Mouse (Mus musculus): ENCODE measurements at regions not wholly inside any gene's neighbourhood (a gene's known extent, or its start where the extent isn't known, plus 50 kb on each side); places are given as distances from the start of the nearest gene placed in this dataset.

DNA sequence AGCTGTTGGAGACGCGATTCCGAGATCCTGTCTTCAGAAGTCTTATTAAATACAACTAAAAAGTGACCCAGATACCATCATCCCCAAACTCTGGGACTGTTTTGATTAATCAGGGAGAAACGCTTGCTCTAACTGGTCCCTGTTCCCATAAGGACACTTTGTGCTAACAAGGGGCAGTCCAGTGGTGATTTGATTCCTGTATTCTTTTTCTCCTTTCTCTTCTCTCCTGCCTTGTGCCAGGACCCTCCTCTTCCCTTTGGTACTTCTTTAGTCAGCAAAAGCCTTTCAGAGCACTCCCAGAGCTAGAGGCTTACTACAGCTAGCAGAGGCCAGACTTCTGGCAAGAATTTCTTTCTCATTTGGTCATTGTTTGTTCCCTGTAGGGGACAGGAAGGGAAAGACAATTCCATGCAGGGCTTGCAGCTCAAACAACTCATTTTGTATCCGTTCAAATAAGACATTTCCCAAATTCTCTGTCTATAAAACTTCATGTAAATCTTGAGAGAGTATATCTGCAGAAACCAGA is 337.3 kb upstream of the Prickle1 start:
- TF ChIP-seq CTCF (IDR thresholded peaks at IDR 0.05; ENCODE audit: low read depth) (no peak), EP300 (IDR thresholded peaks at IDR 0.05; ENCODE audit: low read depth) (no peak)

Measured in liver, embryonic 14.5 days (tissue).